Mouse (Mus musculus): ENCODE data around the gene Mocs1. TPM values are rescaled to one million over a fixed set of nuclear protein-coding genes. Genes with fewer than 3 reads are reported as not detected.
A peak's percentile ranks its signal among the peaks of the same experiment; 100 is the strongest.
"Not testable (repeated sequence)": the region's sequence is repeated elsewhere in the genome, so short reads cannot be mapped to it uniquely, and the experiment has no call there.

The Mocs1 gene
- polyA plus RNA-seq, 1 experiment: 41.1 TPM

DNA sequence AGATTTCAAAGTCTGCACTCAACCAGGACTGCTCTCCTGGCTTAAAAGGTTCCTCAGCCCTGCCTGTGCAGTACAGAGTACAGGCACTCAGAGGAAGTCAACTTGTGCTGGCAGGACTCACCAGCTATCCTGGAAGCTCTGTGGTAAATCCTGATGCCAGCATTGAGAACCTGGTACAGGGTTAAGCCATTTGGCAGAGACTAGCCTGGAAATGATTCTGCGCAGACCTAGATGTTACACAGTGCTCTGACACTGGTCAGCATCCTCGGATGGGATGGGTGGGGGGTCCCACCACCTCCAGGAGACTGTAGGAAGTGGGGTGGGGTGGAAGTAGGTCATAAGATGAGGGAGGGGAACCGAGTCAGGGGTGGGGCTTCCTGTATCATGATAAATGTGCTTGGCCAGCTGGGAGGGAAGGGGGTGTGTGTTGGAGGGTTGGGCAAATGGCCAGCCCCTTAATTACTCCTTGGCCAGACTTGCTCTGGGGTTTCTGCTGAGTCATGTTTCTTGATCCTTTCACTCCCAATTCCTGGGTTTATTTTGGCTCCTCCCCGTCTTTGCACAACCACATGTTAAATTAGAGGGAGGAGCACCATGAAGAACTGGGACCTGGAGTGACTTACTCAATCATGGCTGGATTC, 4.0 kb downstream of the Mocs1 start:
- DNase-seq (ENCODE audit: low read depth): peak; percentile 91

DNA sequence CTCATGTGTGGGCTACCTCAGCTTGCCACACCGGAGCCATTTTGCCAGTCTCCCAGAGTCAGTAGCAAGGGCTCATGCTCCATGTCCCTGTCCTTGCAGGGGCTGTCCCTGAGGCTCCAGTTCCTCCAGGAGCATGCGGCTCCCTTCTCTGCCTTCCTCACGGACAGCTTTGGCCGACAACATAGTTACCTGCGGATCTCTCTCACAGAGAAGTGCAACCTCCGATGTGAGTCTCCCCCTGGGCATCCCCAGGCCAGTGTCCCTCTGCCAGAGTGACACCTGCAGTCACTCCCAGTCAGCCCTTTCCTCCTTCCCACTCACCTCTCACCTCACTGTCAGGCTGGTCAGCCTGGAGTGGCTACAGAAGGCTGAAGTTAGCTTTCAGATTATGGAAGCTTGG, 4.9 kb downstream of the Mocs1 start:
- DNase-seq (ENCODE audit: low read depth): no peak

DNA sequence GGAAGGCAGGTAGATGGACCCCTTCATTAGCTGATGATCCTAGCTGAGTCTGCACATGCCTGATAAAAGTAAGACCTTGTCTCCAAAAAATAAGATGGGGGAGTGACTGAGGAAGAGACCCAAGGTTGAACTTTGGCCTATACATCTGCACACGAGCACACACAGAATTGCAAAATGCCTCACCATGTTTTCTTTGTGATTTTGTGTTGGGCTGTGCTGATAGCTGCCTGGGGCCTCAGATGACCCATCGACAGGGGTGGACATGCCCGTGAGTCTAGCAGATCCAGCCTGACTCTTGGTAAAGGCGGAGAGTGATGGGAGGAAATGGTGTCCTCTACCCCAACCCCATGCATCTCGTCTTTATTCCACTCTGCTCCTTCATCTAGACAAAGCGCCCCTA, 6.1 kb downstream of the Mocs1 start:
- no peak for DNase-seq (ENCODE audit: low read depth)

DNA sequence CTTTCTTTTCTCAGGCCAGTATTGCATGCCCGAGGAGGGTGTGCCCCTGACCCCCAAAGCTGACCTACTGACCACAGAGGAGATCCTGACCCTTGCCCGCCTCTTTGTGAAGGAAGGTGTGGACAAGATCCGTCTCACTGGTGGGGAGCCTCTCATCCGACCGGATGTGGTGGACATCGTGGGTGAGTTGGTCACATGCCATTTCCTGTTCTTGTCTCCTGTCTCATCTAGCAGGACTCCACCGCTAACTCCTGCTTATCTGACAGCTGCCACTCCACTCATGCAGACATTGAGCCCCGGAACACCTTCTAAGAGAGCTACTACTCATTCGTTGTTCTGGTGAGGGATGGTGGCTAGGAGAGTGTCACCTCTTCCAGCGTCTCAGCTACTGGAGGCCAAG, 6.9 kb downstream of the Mocs1 start:
- no peak for DNase-seq (ENCODE audit: low read depth)

DNA sequence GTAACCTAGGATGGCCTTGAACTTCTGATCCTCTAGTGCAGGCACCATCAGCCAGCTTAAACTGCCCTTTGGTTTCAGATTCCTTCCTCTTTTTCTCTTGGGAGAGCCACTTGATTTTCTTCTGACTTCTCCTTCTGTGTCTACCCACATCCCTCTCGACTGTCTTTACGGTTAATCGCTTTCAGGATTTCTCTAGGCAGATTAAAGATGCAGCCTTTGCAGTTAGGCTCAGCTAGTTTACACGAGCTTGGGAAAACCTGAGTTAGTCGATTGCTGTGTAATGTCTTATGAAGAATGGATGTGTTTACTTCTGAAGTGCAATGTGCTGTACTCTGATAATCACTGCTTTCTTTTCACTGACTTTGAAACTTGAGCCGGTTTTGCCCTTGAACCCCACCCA, 8.5 kb downstream of the Mocs1 start:
- no peak for DNase-seq (ENCODE audit: low read depth)

DNA sequence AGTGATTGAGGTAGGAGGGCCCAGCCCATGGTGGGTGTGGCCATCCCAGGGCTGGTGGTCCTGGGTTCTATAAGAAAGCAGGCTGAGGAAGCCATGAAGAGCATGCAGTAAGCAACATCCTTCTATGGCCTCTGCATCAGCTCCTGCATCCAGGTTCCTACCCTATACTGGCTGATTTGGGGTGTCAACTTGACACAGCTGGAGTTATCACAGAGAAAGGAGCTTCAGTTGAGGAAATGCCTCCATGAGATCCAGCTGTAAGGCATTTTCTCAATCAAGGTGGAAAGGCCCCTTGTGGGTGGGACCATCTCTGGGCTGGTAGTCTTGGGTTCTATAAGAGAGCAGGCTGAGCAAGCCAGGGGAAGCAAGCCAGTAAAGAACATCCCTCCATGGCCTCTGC, 9.1 kb downstream of the Mocs1 start:
- DNase-seq (ENCODE audit: low read depth): not testable (repeated sequence)

DNA sequence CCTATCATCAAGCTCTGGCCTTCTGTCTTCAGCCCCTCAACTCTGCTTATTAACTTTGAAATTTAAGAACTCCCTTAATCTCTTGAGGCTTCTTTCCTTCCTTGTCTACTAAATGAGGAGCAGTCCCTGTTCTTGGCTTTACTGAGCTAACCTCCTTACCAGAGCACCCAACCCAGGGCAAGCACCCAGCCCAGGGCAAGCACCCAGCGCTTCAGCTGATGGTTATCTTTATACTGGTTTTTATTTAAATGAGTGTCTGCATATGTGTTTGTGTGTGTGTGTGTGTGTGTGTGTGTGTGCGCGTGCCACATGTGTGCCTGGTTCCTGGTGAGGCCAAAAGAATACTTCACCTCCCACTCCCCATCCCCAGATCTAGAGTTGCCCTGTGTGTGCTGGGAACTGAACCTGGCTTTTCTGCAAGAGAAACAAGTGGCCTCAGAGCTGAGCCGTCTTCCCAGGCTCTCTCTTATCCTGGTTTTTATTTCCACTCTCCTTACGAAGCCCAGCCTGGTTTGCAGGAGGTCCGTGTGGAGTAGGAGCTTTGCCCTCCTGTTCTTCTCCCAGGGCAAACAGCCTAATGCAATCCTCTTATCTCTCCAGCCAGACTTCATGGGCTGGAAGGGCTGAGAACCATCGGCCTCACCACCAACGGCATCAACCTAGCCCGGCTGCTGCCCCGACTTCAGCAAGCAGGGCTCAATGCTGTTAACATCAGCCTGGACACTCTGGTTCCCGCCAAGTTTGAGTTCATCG, 10.8 kb downstream of the Mocs1 start:
- DNase-seq (ENCODE audit: low read depth): no peak

DNA sequence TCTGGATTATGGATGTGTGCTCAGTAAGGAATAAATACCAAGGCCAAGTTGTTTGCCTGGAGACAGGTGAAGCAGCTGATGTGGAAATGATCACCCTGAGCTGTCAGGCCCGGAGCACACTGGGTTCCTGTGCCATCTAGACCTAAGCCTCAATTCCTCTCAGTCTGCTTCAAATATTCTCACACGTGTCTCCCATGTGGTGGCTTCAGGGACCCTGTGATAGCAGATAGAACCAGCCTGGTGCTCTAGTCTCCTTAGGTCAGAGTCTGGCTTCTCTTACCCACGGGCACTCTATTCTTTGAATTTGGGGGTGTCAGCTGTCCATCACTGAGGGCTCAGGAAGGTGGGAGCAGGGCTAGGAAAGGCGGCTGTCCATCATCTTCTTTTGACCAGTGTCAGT, 11.5 kb downstream of the Mocs1 start:
- DNase-seq (ENCODE audit: low read depth): no peak

DNA sequence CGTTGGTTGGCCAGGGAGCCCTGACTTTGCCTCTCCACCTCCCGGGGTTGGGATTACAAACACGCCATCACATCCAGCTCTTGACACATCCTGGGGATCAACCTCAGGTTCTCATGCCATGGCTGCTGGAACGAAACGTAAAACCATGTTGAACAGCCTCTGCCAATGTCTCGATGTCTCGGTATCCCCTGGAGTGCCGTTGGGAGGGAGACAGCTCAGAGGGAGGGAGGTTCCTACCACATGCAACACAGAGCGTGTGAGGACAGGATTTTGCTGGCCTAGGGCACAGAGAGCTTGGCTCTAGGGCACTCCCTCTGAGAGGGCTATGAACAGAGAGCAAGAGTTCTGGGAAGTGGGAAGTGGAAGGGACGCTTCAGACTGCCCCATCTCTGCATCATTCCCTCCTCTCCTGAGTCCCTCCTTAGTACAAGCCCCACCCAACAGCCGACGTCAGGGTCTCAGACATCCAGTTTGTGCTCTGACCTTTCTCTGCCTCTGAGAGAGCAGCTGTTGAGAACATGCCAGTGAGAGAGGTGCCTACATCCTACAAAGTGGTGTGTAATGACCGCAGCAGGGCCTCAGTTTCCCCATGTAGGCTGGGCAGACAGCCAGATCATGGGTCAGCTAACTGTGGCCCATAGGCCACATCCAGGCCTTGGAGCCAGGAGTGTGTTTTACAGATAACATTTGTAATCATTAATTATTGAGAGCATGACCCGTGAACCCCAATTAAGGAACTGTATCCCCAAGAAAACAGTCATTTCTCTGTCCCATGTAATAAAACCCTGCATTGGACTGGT, 12.4 kb downstream of the Mocs1 start:
- no peak for DNase-seq (ENCODE audit: low read depth)

DNA sequence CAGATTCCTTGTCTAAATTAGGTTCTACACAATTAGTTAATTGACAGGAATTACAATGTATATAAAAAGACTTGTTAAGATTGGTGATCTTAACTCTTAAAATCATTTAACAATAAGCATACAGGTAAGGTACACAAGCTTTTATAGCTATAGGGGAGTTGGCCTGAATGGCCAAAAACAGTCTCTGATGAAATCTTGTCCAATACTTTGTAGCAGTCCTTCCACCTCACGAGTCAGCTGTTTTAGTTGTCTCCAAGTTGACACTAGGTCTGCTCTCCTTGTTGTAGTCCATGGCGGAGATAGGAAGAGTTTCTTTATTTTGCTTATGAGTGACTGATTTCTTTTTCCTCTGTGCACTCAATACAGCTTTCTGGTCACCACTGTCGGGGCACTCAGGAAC, 14.7 kb downstream of the Mocs1 start:
- DNase-seq (ENCODE audit: low read depth): not testable (repeated sequence)

DNA sequence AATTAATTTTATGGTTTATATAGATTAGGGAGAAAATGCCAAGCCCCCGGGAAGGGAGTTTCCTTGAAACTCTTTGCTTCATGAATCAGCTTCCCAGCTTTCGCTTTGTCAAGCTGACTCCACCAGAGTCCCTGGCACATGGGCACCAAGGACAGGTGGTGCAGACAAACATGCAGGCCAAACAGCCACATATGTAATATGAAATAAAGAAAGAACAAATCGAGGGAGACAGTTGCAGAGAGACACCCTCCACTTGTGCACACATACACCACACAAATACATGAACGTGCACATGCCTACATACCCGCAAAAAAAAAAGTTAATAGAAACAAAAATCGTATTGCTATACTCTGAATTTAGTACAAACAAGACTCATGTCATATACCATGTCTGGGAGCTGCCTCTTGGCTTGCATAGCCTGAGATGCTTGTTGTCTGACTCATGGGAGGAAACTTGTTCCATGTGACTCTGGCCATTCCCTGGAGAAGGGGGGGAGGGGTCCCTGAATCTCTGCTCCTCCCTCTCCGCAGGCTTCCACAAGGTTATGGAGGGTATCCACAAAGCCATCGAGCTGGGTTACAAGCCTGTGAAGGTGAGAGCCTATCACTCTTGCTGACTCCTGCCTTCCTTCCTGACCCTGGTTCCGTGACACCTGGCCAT, 20.5 kb downstream of the Mocs1 start:
- DNase-seq (ENCODE audit: low read depth): no peak

DNA sequence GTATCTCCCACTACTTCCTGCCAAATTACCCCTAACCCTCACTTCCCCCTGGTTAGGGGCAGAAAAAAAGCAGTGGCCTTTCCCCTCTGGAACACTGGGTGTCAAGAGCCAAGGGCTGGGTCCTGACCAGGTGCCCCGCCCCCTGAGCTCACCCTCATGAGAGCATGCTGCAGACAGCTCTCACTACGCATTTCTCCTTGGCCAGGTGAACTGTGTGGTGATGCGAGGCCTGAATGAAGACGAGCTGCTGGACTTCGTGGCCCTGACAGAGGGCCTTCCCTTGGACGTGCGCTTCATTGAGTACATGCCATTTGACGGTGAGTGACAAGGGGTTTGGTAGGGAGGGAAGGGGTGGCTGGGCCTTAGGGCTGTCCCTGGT, 21.1 kb downstream of the Mocs1 start:
- no peak for DNase-seq (ENCODE audit: low read depth)

DNA sequence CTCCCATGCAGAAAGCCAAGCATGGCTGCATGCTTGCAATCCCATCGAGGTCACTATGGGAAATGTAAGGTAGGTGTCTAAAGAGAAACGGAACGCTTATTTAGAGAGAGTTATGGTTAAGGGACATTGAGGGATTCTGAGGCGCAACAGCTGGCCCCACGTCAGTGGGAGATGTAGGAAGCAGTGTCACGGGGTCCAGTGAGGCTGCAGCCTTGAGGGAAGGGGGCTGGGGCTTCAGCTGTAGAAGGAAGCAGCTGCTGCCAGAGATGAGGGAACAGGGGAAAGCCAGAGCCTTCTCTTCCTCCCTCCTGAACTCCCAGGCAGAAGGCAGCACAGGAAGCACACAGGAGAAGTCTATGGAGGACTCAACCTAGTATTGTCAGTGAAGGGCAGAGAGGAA, 22.8 kb downstream of the Mocs1 start:
- no peak for DNase-seq (ENCODE audit: low read depth)

DNA sequence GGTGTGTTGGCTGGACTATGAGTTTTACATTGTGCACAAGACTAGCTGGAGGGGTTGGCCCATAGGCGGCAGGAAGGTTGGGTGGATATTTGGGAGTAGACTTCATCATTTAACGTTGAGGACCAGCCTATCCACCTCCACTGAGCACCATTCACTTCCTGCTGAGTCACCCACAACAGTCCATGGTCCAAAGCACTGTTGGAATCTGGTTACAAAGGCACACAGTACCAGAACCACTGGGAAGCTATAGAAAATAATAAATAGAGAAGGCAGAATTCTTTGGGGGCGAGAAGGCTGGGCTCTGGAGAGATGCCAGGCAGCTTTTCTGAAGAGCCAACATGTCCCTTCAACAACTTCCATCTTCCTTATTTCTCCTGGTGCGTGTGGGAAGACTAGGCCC, 28.2 kb downstream of the Mocs1 start:
- no peak for DNase-seq (ENCODE audit: low read depth)

DNA sequence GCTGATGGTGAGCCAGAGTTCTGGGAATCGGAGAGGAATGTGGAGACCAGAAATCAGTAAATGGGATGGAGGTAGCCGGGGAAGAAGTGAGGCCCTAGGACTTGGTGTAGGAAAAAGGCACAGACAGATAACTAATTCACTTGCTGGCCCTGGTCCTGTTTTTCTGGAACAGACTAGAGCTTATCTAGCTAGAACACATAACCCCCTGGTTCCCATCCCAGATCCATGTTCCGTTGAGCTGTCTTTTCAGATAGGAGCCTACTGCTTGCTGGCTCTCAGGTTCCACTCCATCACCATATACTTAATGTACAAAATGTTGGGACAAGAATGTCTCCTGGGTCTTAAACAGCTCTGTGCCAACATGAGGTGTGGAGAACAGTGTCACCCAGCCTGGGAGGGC, 29.7 kb downstream of the Mocs1 start:
- DNase-seq (ENCODE audit: low read depth): no peak

DNA sequence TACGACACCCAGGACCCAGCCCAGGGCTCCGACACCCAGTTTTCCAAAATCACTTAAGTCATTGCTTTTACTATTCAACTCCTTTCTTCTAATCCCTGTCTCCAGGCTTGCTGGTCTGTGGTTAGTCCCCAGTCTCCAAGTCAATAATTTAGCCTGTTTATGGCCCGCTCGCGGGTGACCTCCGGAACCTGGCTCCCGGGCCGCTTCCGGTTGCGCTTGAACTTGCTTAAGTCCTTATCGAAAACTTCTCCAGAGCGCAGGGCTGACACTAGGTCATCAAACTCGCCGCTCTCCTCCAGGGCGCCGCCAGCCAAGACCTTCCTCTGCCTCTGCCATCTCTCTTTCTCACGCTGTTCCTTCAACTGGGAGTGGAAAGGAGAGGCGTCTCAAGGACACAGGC, 30.2 kb downstream of the Mocs1 start:
- no peak for DNase-seq (ENCODE audit: low read depth)

DNA sequence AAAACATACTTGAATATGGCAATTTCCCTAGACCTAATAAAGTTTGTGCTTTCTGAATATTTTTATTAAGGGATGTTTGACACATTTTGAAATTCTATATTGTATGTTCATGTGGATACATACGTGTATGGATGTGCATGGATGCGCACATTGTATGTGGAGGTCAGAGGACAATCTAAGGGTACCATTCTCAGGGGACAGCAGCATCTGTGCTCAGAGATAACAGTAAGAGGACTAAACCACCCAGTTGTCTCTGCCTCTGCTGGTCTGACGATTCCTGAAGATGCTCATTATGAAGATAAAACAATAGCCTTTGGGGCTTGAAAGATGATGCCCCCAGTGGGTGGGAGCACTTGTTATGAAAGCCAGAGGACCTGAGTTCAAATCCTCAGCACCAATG, 36.7 kb downstream of the Mocs1 start:
- no peak for DNase-seq (ENCODE audit: low read depth)

DNA sequence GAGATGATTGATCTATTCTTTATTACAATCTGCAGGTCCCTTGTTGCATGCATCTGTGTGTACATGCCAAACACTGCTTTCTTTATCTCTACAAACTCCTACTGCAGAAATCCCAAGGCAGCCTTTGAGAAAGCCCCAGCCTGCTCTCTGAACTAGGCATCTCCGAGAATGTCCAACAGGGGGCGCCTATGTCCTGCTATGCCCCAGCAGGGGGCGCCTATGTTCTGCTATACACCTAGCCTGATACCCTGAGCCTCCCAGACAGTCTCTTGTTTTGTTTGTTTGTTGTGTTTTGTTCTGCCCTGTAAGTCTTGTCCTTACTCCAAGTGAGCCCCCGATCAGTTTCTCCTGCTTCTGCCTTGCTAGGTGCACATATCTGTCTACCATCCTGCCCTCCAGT, 40.1 kb downstream of the Mocs1 start:
- no peak for DNase-seq (ENCODE audit: low read depth)

DNA sequence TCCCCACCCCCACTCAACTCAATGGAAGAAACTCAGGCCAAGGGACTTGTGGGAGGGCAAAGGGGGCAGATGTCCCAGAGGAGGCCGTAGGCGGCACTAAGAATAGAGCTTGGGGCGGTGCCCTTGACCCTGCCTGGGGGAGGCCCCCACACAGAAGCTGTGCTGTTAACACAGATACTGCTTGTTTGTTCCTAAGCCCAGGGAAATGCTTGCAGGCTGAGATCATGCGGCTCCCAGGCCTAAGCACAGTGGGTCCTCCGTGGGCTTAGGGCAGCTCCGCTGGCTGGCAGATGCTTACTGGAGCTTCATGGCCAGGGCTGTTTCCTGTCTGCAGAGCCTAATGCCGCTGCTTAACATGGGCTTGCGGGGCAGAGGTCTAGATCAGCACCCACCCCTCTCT, 44.5 kb downstream of the Mocs1 start:
- no peak for DNase-seq (ENCODE audit: low read depth)

DNA sequence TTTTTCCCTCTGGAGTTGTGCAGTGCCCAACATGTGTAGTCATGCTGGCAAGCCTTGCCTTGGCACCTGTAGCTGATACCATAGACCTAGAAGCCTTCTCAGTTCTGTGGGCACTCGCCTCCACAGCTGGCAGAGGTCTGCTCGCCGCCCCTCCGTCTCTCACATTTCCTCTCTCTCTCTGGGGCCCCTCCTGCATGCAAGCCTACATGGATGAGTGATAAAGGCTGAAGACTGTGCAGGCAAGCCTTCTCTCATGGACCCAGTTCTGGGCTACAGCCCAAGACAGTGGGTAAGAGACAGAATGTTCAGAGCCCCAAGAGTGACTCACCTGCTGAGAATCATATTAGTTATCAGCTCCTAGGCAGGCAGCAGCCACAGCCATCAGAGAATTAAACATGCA, 45.9 kb downstream of the Mocs1 start:
- peak; percentile 38 for DNase-seq (ENCODE audit: low read depth)

DNA sequence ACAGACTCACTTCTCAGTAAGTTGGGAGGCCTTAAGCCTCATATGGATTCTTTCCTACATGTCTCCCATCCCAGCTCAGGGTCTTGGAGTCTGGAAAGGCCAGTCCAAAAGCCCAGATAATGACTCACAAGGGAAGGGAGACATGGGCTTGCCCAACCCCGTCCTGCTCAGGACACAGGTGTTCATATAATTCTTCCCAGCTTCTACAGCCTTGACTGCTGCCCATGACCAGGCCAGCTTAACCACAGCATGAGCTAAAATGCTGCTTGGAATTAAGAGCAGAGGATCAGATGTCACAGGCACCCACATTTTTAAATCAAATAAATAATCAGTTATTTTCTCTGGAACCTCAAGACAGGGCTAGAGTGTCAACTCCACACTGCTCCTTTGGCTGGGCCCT, 47.0 kb downstream of the Mocs1 start:
- DNase-seq (ENCODE audit: low read depth): no peak

DNA sequence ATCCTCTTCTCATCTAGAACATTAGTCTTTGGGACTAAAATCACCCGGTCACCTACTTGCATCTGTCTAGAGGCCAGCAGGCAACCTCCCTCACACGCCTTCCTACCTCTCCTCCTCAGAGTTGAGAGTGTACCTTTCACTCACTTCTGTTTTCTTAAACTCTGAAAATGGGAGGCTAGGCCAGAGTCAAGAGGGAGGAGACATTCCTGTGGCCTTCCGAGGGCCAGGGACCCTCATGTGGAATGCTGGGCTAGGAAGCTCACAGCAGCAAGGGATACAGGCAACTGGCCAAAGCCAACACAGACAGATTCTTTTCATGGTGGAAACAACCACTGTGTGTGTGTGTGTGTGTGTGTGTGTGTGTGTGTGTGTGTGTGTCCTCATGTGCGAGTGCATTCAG, 49.2 kb downstream of the Mocs1 start:
- no peak for DNase-seq (ENCODE audit: low read depth)

DNA sequence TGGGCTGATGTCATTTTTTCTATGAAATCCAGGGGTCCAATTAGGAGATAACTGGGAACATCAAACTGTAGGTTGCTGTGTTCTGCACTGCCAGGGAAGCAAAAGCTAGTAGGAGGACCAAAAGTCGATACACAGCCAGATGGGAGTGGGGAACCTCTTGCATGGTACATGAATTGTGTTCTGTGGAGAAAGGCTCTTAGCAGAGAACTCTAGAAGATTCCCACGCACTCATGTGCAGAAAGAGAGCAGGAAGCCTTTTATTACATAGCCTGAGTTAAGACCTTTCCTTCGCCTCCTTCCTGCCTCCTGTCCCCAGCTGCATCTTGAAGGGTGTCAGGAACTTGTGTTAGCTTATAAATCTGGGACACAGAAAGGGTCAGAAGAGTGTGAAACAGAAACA, 53.7 kb downstream of the Mocs1 start:
- DNase-seq (ENCODE audit: low read depth): no peak
